11 mouse cellular contexts compared by ENCODE assay signal in the genomic region with DNA sequence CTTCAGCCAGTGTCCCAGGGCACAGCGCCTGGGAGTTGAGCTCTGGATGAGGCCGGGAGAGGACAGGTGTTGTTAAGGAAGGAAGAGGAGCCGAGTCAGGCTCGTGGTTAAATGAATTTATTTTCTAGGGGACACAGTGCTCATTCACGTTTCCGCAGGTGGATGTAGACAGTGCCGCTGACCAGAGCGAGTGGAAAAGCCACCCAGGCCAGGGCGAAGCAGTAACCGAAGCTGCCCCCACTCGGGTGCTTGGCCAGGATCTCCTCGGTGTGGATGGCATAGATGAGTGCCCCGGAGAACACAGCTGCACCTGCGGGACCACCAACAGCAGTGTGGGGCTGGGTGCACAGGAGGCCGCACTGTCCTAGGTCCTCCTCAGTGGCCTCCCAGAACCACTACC. TPM values are rescaled to one million over a fixed set of nuclear protein-coding genes. Genes with fewer than 3 reads are reported as not detected.
A peak's percentile ranks its signal among the peaks of the same experiment; 100 is the strongest.
DNase-seq lines count a peak whose midpoint lies in the region; ATAC-seq and TF ChIP-seq lines count a peak whose summit lies in the region.
"Had no signal": no experiment of that assay in that cellular context is flagged by ENCODE, and none has a peak within 500 bp of the region (broad histone marks: within the 10 kb centered on the region; RNA-seq: fewer than 3 reads in every experiment).

No protein-coding gene starts in this region.

- H3K4me3 ChIP-seq in intestine, embryonic 14.5 days (ENCODE audit: low read depth, low read length): no peak overlapping the region
- no peak overlapping the region for H3K4me3 ChIP-seq in intestine, postnatal 0 days (ENCODE audit: low read depth, low read length)
- no peak overlapping the region for H3K4me3 ChIP-seq in limb, embryonic 12.5 days (replicated peaks)
- no peak overlapping the region for H3K4me3 ChIP-seq in stomach, postnatal 0 days (ENCODE audit: low read depth, low read length)
- H3K4me3 ChIP-seq: erythroblast, embryonic 14.5 days had no signal

- TF ChIP-seq CTCF in intestine, postnatal 0 days (IDR thresholded peaks at IDR 0.05; ENCODE audit: low read depth): no peak
- TF ChIP-seq CTCF in stomach, postnatal 0 days (IDR thresholded peaks at IDR 0.05; ENCODE audit: low read depth): no peak

- peaks cover 64% of the 10 kb centered on the region for H3K4me1 ChIP-seq in intestine, embryonic 14.5 days (replicated peaks; ENCODE audit: control insufficient read depth, insufficient read depth, low read length)
- peaks cover 8% of the 10 kb centered on the region; the same call in 1 of the 2 replicates for H3K4me1 ChIP-seq in intestine, postnatal 0 days (replicated peaks; ENCODE audit: control insufficient read depth, insufficient read depth, low read length)
- peaks cover 66% of the 10 kb centered on the region for H3K4me1 ChIP-seq in limb, embryonic 12.5 days (replicated peaks)
- H3K4me1 ChIP-seq in stomach, postnatal 0 days (replicated peaks; ENCODE audit: control insufficient read depth, insufficient read depth): peaks cover 12% of the 10 kb centered on the region

- 87% methylated on average over 15 of the region's 15 CpGs for WGBS in intestine, embryonic 14.5 days
- WGBS in intestine, postnatal 0 days: 88% methylated on average over 15 of the region's 15 CpGs
- 87% methylated on average over 15 of the region's 15 CpGs for WGBS in limb, embryonic 12.5 days
- 80% methylated on average over 15 of the region's 15 CpGs for WGBS in stomach, postnatal 0 days

- H3K36me3 ChIP-seq in intestine, embryonic 14.5 days (ENCODE audit: control insufficient read depth, insufficient read depth, low read length): peaks cover 9% of the 10 kb centered on the region; the same call in 1 of the 2 replicates
- peaks cover 19% of the 10 kb centered on the region for H3K36me3 ChIP-seq in intestine, postnatal 0 days (ENCODE audit: control insufficient read depth, insufficient read depth)
- H3K36me3 ChIP-seq in limb, embryonic 12.5 days: peaks cover 12% of the 10 kb centered on the region; the same call in 1 of the 2 replicates
- no peaks in the 10 kb centered on the region; the same call in 1 of the 2 replicates for H3K36me3 ChIP-seq in stomach, postnatal 0 days (ENCODE audit: control insufficient read depth, insufficient read depth, low read length)

- H3K27ac ChIP-seq in intestine, embryonic 14.5 days (ENCODE audit: low read depth): peak overlapping the region; percentile 91; the same call in 1 of the 2 replicates
- no peak overlapping the region for H3K27ac ChIP-seq in intestine, postnatal 0 days (ENCODE audit: low read depth, low read length)
- H3K27ac ChIP-seq in limb, embryonic 12.5 days: peak overlapping the region; percentile 92
- peak overlapping the region; percentile 88 for H3K27ac ChIP-seq in stomach, postnatal 0 days (replicated peaks)

- TF ChIP-seq EP300 in stomach, postnatal 0 days (optimal IDR thresholded peaks at IDR 0.05): no peak

- no peaks in the 10 kb centered on the region for H3K9me3 ChIP-seq in intestine, embryonic 14.5 days (ENCODE audit: control insufficient read depth, low read length)
- no peaks in the 10 kb centered on the region for H3K9me3 ChIP-seq in intestine, postnatal 0 days (ENCODE audit: control insufficient read depth)
- H3K9me3 ChIP-seq in limb, embryonic 12.5 days: no peaks in the 10 kb centered on the region
- no peaks in the 10 kb centered on the region for H3K9me3 ChIP-seq in stomach, postnatal 0 days (ENCODE audit: control insufficient read depth, low read length)

- no peak for DNase-seq in intestine, embryonic 14.5 days (ENCODE audit: low spot score)
- peak; percentile 43 for DNase-seq in thymus, postnatal 4 days
- no peak for DNase-seq in thymus, postnatal 25 days
- DNase-seq in stomach, postnatal 0 days (ENCODE audit: low spot score): no peak
- DNase-seq in urinary bladder, postnatal 4 days (ENCODE audit: low spot score in 2 of 2): no peak
- DNase-seq in spleen, adult 18-20 months: no peak
- DNase-seq: cerebellum, adult 18-20 months; right cerebral cortex, postnatal 4 days had no signal

- H3K9ac ChIP-seq in intestine, embryonic 14.5 days (ENCODE audit: low read length): no peak overlapping the region
- no peak overlapping the region for H3K9ac ChIP-seq in intestine, postnatal 0 days (ENCODE audit: low read depth, low read length)
- H3K9ac ChIP-seq in limb, embryonic 12.5 days (replicated peaks): peak overlapping the region; percentile 40
- 0 out of 2 replicates have a peak overlapping the region, but pooled peaks have one; percentile 18 for H3K9ac ChIP-seq in stomach, postnatal 0 days (ENCODE audit: low read length)

- H3K27me3 ChIP-seq in intestine, embryonic 14.5 days (replicated peaks; ENCODE audit: control insufficient read depth, insufficient read depth, low read length): no peaks in the 10 kb centered on the region
- no peaks in the 10 kb centered on the region for H3K27me3 ChIP-seq in intestine, postnatal 0 days (replicated peaks; ENCODE audit: control insufficient read depth, insufficient read depth, low read length)
- no peaks in the 10 kb centered on the region for H3K27me3 ChIP-seq in limb, embryonic 12.5 days
- H3K27me3 ChIP-seq in stomach, postnatal 0 days (ENCODE audit: control insufficient read depth, insufficient read depth, low read length): no peaks in the 10 kb centered on the region

- H3K4me2 ChIP-seq in intestine, embryonic 14.5 days (ENCODE audit: low read length): 0 out of 2 replicates have a peak overlapping the region, but pooled peaks have one; percentile 60
- H3K4me2 ChIP-seq in intestine, postnatal 0 days (replicated peaks; ENCODE audit: low read depth): no peak overlapping the region
- H3K4me2 ChIP-seq in limb, embryonic 12.5 days: peak overlapping the region; percentile 63
- H3K4me2 ChIP-seq in stomach, postnatal 0 days (replicated peaks; ENCODE audit: low read depth): no peak overlapping the region

- ATAC-seq in intestine, embryonic 14.5 days (replicated peaks; ENCODE audit: low FRiP score, low TSS enrichment, low read depth): no peak
- ATAC-seq in intestine, postnatal 0 days: no peak
- ATAC-seq in limb, embryonic 12.5 days (ENCODE audit: insufficient number of reproducible peaks, insufficient read depth, low FRiP score, low TSS enrichment, low read depth): no peak
- ATAC-seq in stomach, postnatal 0 days (ENCODE audit: low FRiP score, low TSS enrichment): no peak

RNA-seq across cellular contexts. Expression of a gene that starts 3.3 kb away (rescaled TPM):
- 204 and 220 TPM in 2 replicates for polyA plus RNA-seq in intestine, embryonic 14.5 days (2014; fragmentation: Nextera tagmentation; extraction: Ambion mirVana)
- polyA plus RNA-seq in intestine, postnatal 0 days (2015; fragmentation: Nextera tagmentation; extraction: Ambion mirVana): 82.4 and 83.3 TPM in 2 replicates
- polyA plus RNA-seq in limb, embryonic 12.5 days (2016; fragmentation: Nextera tagmentation; extraction: Ambion mirVana): 58.4 and 59.0 TPM in 2 replicates
- polyA plus RNA-seq in stomach, postnatal 0 days (2015; fragmentation: Nextera tagmentation; extraction: Ambion mirVana): 135 and 151 TPM in 2 replicates

RNA-seq across cellular contexts. Expression of a gene that starts 5.9 kb away (rescaled TPM):
- 3.5 and 4.3 TPM in 2 replicates for polyA plus RNA-seq in intestine, embryonic 14.5 days (2014; fragmentation: Nextera tagmentation; extraction: Ambion mirVana)
- 2.9 and 3.3 TPM in 2 replicates for polyA plus RNA-seq in intestine, postnatal 0 days (2015; fragmentation: Nextera tagmentation; extraction: Ambion mirVana)
- 4.3 and 5.2 TPM in 2 replicates for polyA plus RNA-seq in limb, embryonic 12.5 days (2016; fragmentation: Nextera tagmentation; extraction: Ambion mirVana)
- 1.7 and 2.3 TPM in 2 replicates for polyA plus RNA-seq in stomach, postnatal 0 days (2015; fragmentation: Nextera tagmentation; extraction: Ambion mirVana)
- polyA plus RNA-seq: erythroblast, embryonic 14.5 days had no signal

RNA-seq across cellular contexts. Expression of a gene that starts 21.2 kb away (rescaled TPM):
- polyA plus RNA-seq in intestine, embryonic 14.5 days (2014; fragmentation: Nextera tagmentation; extraction: Ambion mirVana): 3.9 and 4.3 TPM in 2 replicates
- polyA plus RNA-seq in intestine, postnatal 0 days (2015; fragmentation: Nextera tagmentation; extraction: Ambion mirVana): 6.8 and 7.4 TPM in 2 replicates
- 5.0 and 6.0 TPM in 2 replicates for polyA plus RNA-seq in limb, embryonic 12.5 days (2016; fragmentation: Nextera tagmentation; extraction: Ambion mirVana)
- polyA plus RNA-seq in stomach, postnatal 0 days (2015; fragmentation: Nextera tagmentation; extraction: Ambion mirVana): 3.1 and 3.2 TPM in 2 replicates

RNA-seq across cellular contexts. Expression of a gene that starts 21.4 kb away (rescaled TPM):
- polyA plus RNA-seq in intestine, embryonic 14.5 days (2014; fragmentation: Nextera tagmentation; extraction: Ambion mirVana): 0.99 and 1.0 TPM in 2 replicates
- 0.72 and 0.75 TPM in 2 replicates for polyA plus RNA-seq in intestine, postnatal 0 days (2015; fragmentation: Nextera tagmentation; extraction: Ambion mirVana)
- polyA plus RNA-seq in limb, embryonic 12.5 days (2016; fragmentation: Nextera tagmentation; extraction: Ambion mirVana): 0.41 and 0.65 TPM in 2 replicates
- 0.46 and 0.79 TPM in 2 replicates for polyA plus RNA-seq in stomach, postnatal 0 days (2015; fragmentation: Nextera tagmentation; extraction: Ambion mirVana)

RNA-seq across cellular contexts. Expression of a gene that starts 39.7 kb away (rescaled TPM):
- polyA plus RNA-seq in intestine, embryonic 14.5 days (2014; fragmentation: Nextera tagmentation; extraction: Ambion mirVana): 0.24 and 0.37 TPM in 2 replicates
- polyA plus RNA-seq in intestine, postnatal 0 days (2015; fragmentation: Nextera tagmentation; extraction: Ambion mirVana): 0.66 and 1.1 TPM in 2 replicates
- 0.35 and 0.37 TPM in 2 replicates for polyA plus RNA-seq in limb, embryonic 12.5 days (2016; fragmentation: Nextera tagmentation; extraction: Ambion mirVana)
- 0.35 and 0.38 TPM in 2 replicates for polyA plus RNA-seq in stomach, postnatal 0 days (2015; fragmentation: Nextera tagmentation; extraction: Ambion mirVana)

Comparison
In these comparisons a context has a peak if more than half of its experiments do, and no peak if none do; other contexts are left out.
1. H3K4me2 ChIP-seq: peak in intestine, embryonic 14.5 days (single experiment) and limb, embryonic 12.5 days (single experiment); none in intestine, postnatal 0 days (single experiment) and stomach, postnatal 0 days (single experiment).
2. H3K9ac ChIP-seq: peak in limb, embryonic 12.5 days (single experiment) and stomach, postnatal 0 days (single experiment); none in intestine, embryonic 14.5 days (single experiment) and intestine, postnatal 0 days (single experiment).